Mouse (Mus musculus): ENCODE measurements around the gene Adgrf5. TPM values are rescaled to one million over a fixed set of nuclear protein-coding genes. Genes with fewer than 3 reads are reported as not detected.

Gene Adgrf5
- polyA plus RNA-seq, 1 experiment from 2014 or later = 9.8 TPM

DNA sequence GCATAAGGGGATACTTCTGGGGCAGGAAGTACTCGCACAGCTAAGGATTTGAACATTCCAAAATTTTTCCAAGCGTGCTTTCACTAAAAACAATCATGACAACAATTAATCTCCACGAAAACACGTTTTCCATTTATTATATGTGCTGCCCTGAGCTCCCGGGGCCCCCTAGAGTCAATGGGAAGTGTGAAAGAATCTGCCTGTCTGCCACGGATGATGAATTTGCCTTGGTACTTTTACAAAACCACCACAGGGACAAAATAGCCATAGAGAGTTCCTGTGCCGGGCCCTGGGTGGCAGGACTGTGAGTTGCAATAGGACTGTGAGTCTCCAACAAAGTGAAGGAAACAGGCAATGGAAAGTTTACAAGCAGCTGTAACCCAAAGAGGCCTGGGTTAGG, 52.9 kb downstream of the Adgrf5 start:
- no peak for ATAC-seq (ENCODE audit: low read depth)

DNA sequence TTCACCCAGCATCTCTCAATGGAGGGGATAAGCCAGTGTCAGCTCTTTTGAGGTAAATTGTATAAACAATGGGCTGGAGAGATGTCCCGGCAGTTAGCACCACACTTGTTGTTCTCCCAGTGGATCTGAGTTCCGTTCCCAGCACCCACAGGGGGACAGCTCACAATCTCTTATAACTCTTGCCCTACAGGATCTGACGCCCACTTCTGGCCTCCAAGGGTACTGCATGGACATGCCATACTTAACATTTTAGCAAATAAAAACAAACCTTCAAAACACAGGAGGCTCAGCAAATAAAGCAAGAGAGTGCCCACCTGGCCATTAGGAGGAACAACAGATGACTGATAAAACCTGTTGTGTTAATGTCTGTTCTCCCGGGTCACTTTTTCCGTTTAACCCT, 59.0 kb downstream of the Adgrf5 start:
- Histone ChIP-seq H3K9me3 (no peaks in the 10 kb centered on the region), H3K9ac (no peak overlapping the region), H3K27ac (replicated peaks) (no peak overlapping the region), H3K4me1 (replicated peaks) (no peaks in the 10 kb centered on the region), H3K36me3 (no peaks in the 10 kb centered on the region), H3K4me2 (no peak overlapping the region), H3K27me3 (no peaks in the 10 kb centered on the region), H3K4me3 (no peak overlapping the region)
- ATAC-seq (ENCODE audit: low read depth) = no peak
- 85% methylated on average over 5 of the region's 5 CpGs for WGBS

More for the DNA sequence above, 52.9 kb downstream of the Adgrf5 start:
- H3K36me3 ChIP-seq = no peaks in the 10 kb centered on the region
- H3K27ac ChIP-seq (replicated peaks) = no peak overlapping the region
- no peaks in the 10 kb centered on the region for H3K9me3 ChIP-seq
- no peaks in the 10 kb centered on the region for H3K4me1 ChIP-seq (replicated peaks)
- no peak overlapping the region for H3K9ac ChIP-seq
- WGBS = 73% methylated on average over 7 of the region's 7 CpGs
- H3K4me3 ChIP-seq = no peak overlapping the region
- no peak overlapping the region for H3K4me2 ChIP-seq
- no peaks in the 10 kb centered on the region for H3K27me3 ChIP-seq

DNA sequence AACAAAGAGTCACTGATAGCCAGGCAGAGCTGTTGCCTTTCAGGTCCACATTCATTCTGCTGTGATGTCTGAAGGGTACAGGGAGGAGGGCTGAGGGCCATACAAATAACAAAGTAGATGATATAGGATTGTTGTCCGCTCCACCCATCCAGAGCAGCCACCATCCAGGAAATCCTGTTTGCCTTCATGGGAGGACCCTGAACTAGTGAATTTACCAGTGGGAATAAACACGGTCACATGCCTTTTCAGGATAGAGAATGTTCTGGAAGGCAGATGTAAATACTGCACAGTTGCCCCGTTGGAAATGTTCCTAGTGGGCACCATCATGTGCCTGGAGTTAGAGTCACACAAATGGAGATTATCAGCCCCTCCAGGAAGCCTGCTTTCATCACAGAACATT, 60.1 kb downstream of the Adgrf5 start:
- WGBS = 85% methylated on average over 3 of the region's 3 CpGs
- no peak for ATAC-seq (ENCODE audit: low read depth)
- Histone ChIP-seq H3K4me3 (no peak overlapping the region), H3K27ac (replicated peaks) (no peak overlapping the region), H3K9ac (no peak overlapping the region), H3K9me3 (no peaks in the 10 kb centered on the region), H3K4me2 (no peak overlapping the region), H3K27me3 (no peaks in the 10 kb centered on the region), H3K4me1 (replicated peaks) (no peaks in the 10 kb centered on the region), H3K36me3 (no peaks in the 10 kb centered on the region)

DNA sequence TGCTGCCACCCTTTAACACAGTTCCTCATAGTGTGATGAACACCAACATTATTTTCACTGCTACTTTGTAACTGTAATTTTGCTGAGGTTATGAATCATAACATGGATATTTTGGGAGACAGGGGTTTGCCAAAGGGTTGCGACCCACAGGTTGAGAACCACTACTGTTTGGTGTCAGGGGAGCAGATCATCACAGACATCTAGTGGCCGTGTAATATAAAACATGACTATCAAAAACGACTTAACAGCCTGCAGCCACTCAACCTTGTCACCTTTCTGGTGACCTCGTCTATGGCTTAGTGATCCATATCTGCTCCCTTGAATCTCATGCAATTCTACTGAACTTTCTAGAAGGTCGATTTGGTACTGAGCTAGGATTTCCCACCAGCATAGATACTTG, 63.7 kb downstream of the Adgrf5 start:
- no peak overlapping the region for H3K27ac ChIP-seq (replicated peaks)
- 69% methylated on average over 5 of the region's 5 CpGs for WGBS
- H3K4me2 ChIP-seq = no peak overlapping the region
- ATAC-seq (ENCODE audit: low read depth) = no peak
- no peak overlapping the region for H3K9ac ChIP-seq
- no peak overlapping the region for H3K4me3 ChIP-seq
- H3K27me3 ChIP-seq = no peaks in the 10 kb centered on the region
- no peaks in the 10 kb centered on the region for H3K36me3 ChIP-seq
- H3K9me3 ChIP-seq = no peaks in the 10 kb centered on the region
- H3K4me1 ChIP-seq (replicated peaks) = no peaks in the 10 kb centered on the region

DNA sequence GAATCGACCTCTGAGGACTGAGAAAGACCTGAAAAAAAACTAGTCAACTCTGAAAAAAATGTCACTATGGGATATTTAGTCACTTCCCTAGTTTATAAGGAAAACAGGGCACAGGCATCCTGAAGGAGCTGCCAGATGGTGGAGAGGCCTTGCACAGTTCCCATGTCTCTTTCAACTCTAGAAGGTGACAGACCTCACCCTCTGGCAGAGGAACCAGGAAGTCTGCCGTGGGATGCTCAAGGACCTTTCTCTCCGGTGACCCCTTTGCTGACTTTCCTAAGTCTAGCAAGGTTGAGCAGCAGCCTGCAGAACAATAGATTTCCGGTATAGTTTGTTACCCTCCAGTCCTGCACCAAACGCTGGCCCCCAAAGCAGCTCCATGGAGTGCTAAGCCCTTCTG, 71.4 kb downstream of the Adgrf5 start:
- whole genome bisulfite sequencing = 79% methylated on average over 5 of the region's 5 CpGs
- H3K9ac ChIP-seq = no peak overlapping the region
- H3K9me3 ChIP-seq = peaks cover 3% of the 10 kb centered on the region; the same call in 1 of the 2 replicates

DNA sequence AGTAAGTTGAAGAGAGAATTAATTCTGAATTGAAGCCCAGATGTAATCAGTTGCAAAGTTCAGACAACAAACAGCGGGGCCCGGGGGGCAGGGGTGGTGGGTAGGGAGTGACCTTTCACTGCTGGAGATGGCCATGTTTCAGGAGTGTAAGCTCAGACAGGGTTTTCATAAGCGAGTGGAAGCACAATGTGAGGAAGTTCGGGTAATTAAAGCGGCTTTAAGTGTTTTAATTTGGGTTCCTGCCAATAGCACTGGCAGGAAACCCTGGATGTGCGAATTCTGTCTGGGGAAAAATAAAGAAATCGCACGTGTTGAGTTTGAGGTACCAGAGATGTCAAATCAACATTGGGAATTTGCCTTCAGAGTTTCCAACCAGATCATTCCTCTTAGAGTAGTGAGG, 74.2 kb downstream of the Adgrf5 start:
- Histone ChIP-seq H3K27ac (replicated peaks) (no peak overlapping the region), H3K4me3 (no peak overlapping the region), H3K9ac (no peak overlapping the region), H3K36me3 (no peaks in the 10 kb centered on the region), H3K27me3 (no peaks in the 10 kb centered on the region), H3K4me1 (replicated peaks) (no peaks in the 10 kb centered on the region), H3K4me2 (no peak overlapping the region), H3K9me3 (peaks cover 3% of the 10 kb centered on the region; the same call in 1 of the 2 replicates)
- WGBS = 75% methylated on average over 8 of the region's 8 CpGs
- ATAC-seq (ENCODE audit: low read depth) = no peak

More for the DNA sequence above, 71.4 kb downstream of the Adgrf5 start:
- Histone ChIP-seq H3K27ac (replicated peaks) (no peak overlapping the region), H3K4me1 (replicated peaks) (no peaks in the 10 kb centered on the region), H3K27me3 (no peaks in the 10 kb centered on the region), H3K4me2 (no peak overlapping the region), H3K4me3 (no peak overlapping the region), H3K36me3 (no peaks in the 10 kb centered on the region)
- ATAC-seq (ENCODE audit: low read depth) = no peak

DNA sequence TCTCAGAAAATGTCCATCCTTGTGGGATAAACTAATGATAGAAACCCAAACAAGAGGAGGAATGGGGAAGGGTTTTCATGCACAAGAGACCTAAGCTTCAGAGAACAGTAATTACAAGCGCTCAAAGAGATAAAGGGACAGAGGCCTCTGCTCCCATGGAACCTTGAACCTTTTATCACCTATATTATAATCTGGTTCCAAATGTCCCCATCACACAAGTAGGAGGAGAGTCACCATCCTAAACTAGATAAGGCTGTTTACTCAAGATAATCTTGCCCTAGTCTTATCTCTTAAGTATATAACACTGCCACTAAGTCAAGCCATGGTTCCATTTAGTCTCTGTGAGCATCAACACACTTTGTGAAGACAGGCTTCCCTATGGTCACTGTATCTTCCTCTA, 91.0 kb downstream of the Adgrf5 start:
- H3K4me3 ChIP-seq = no peak overlapping the region
- H3K27me3 ChIP-seq = no peaks in the 10 kb centered on the region
- H3K9me3 ChIP-seq = no peaks in the 10 kb centered on the region
- ATAC-seq (ENCODE audit: low read depth) = no peak
- H3K27ac ChIP-seq (replicated peaks) = no peak overlapping the region
- H3K9ac ChIP-seq = no peak overlapping the region
- H3K4me1 ChIP-seq (replicated peaks) = no peaks in the 10 kb centered on the region
- WGBS = 96% methylated on average over 1 of the region's 1 CpGs
- no peak overlapping the region for H3K4me2 ChIP-seq
- H3K36me3 ChIP-seq = no peaks in the 10 kb centered on the region

DNA sequence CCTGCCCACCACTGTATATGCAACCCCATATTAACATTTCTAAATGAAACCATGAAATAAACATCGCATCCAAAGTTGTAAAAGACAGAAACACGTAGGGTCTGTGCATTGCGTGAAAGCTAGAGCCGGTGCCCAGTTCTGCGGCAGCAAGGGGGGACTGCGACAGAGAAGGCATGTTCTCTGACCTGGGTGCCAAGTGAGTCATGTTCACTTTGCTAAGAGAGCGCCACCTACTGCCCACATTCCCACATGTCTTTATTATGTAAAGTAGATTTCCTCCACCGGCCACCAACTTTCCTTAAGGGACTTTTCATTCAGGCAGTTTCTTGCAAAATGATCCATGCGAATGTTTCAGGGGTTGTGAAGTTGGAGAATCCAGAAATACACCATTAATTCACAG, 98.3 kb downstream of the Adgrf5 start:
- 0 out of 2 replicates have a peak, but pooled peaks have one; percentile 28 for ATAC-seq (ENCODE audit: low read depth)
- Histone ChIP-seq H3K4me3 (no peak overlapping the region), H3K27me3 (no peaks in the 10 kb centered on the region), H3K9me3 (no peaks in the 10 kb centered on the region), H3K9ac (no peak overlapping the region), H3K36me3 (no peaks in the 10 kb centered on the region), H3K4me1 (replicated peaks) (peaks cover 13% of the 10 kb centered on the region), H3K27ac (replicated peaks) (no peak overlapping the region), H3K4me2 (no peak overlapping the region)
- 18% methylated on average over 9 of the region's 9 CpGs for WGBS

DNA sequence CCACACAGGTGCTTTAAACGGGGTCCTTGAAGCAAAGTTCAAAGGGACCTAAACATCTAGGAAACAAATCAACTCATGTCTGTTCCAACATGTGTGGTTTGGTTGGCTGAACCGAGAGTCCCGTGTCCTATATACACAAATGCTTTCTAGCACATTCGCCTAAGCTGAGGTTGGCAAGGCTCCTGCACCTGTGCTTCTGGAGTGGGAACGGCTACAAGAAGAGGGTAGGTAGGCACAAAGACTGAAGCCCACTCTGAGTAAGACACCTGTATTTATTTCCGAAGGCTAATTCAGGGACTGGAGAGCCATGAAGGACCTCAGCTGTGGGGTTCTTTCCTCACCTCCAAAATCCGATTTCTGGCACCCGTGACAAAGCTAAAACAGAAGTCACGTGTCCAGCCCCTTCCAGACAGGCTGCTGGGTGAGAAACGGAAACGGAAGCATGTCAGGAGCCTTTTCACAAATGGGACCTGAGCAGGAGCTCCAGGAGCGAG, 99.5 kb downstream of the Adgrf5 start:
- no peak overlapping the region for H3K4me2 ChIP-seq
- H3K9ac ChIP-seq = no peak overlapping the region
- ATAC-seq (ENCODE audit: low read depth) = no peak
- peaks cover 13% of the 10 kb centered on the region for H3K4me1 ChIP-seq (replicated peaks)
- 74% methylated on average over 12 of the region's 12 CpGs for WGBS
- H3K36me3 ChIP-seq = no peaks in the 10 kb centered on the region
- peak overlapping the region; percentile 24; the same call in 1 of the 2 replicates for H3K27ac ChIP-seq (replicated peaks)
- H3K27me3 ChIP-seq = no peaks in the 10 kb centered on the region
- H3K4me3 ChIP-seq = no peak overlapping the region
- H3K9me3 ChIP-seq = no peaks in the 10 kb centered on the region

DNA sequence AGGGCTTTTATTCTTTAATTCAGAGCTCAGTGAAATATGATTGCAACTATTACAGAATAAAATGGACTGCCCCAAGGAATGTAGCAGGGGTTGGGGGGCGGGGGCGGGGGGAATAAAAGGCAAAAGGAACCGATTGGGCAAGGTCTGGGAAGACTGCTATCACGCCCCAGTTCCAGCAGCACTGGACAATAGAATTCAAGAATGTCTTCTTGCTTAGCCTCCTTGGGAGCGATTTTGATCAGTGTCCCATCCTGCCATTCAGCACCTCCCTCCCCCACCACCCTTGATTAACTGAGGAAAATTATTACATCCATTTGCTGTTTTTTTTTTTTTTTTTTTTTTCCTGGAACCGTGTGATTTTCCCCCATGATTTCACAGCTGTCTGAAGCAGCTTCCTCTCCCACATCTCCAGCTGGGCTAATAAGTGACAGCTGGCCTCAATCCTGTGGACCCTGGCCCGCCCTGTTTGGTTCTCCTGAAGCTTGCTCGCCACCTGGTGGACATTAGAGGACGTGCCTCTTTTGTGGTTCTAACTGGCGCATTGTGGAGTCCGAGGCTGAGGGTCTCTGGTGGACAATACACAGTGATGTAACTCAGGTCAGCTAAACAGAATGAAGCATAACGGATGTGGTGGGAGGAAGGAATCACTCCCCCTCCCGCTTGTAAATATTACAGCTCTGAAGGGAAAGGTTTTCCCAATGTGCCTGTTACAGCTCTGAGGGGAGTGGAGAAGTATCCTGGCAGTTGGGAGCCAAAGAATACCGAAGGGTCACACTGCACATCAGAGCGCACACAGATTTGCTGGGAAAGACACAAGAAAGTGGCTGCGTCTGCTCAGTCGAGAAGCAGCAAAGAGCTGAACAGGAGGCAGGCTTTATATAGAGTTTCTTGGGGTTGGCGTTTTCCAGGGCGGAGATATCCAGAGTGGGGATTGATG, 100.3 kb downstream of the Adgrf5 start:
- Histone ChIP-seq H3K9ac (peak overlapping the region; percentile 13; the same call in 1 of the 2 replicates), H3K4me2 (no peak overlapping the region), H3K36me3 (no peaks in the 10 kb centered on the region), H3K9me3 (no peaks in the 10 kb centered on the region), H3K27ac (replicated peaks) (peak overlapping the region; percentile 24; the same call in 1 of the 2 replicates), H3K27me3 (no peaks in the 10 kb centered on the region), H3K4me3 (no peak overlapping the region), H3K4me1 (replicated peaks) (peaks cover 13% of the 10 kb centered on the region)
- WGBS = 36% methylated on average over 19 of the region's 19 CpGs
- peak; percentile 96 for ATAC-seq (ENCODE audit: low read depth)

DNA sequence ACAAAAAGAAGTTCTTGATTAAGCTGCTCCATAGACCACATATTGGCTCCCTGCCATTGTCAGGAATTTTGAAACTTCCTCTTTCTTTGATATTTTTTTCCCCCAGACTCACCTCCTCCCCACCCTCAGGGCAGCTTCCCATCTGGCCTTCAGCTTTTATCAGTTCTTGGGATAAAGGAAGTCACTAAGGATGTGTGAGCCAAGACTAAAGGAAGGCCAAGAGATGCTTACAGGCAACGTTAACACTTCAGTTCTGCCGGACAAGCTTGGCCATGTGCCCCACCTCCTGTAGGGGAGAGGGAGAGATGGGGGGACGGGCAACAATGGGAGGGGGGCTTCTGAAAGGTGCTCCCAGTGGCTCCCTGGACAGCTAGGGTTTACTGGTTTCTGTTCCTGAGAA, 109.8 kb downstream of the Adgrf5 start:
- Histone ChIP-seq H3K27me3 (no peaks in the 10 kb centered on the region), H3K9ac (no peak overlapping the region), H3K4me1 (replicated peaks) (no peaks in the 10 kb centered on the region), H3K36me3 (no peaks in the 10 kb centered on the region), H3K9me3 (no peaks in the 10 kb centered on the region), H3K4me2 (no peak overlapping the region), H3K27ac (replicated peaks) (no peak overlapping the region), H3K4me3 (no peak overlapping the region)
- no peak for ATAC-seq (ENCODE audit: low read depth)
- WGBS = 55% methylated on average over 3 of the region's 3 CpGs

DNA sequence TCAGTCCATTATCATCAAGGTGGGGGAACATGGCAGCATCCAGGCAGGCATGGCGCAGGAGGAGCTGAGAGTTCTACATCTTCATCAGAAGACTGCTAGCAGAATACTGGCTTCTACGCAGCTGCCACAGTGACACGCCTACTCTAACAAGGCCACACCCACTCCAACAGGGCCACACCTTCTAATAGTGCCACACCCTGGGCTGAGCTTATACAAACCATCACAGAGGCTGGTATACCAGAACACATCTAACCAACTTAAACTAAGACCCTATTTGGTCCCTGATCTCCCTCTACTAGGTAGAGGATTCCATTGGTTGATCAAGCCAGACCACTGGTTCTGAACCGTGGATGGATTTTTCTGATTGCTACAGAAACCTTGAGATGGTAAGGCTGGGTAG, 112.3 kb downstream of the Adgrf5 start:
- H3K4me1 ChIP-seq (replicated peaks) = no peaks in the 10 kb centered on the region
- no peak for ATAC-seq (ENCODE audit: low read depth)
- WGBS = 80% methylated on average over 4 of the region's 4 CpGs

More for the DNA sequence above, 112.3 kb downstream of the Adgrf5 start:
- H3K9ac ChIP-seq = no peak overlapping the region
- H3K4me2 ChIP-seq = no peak overlapping the region
- no peaks in the 10 kb centered on the region for H3K9me3 ChIP-seq
- H3K27me3 ChIP-seq = no peaks in the 10 kb centered on the region
- H3K36me3 ChIP-seq = no peaks in the 10 kb centered on the region
- no peak overlapping the region for H3K4me3 ChIP-seq
- H3K27ac ChIP-seq (replicated peaks) = no peak overlapping the region
